Mouse (Mus musculus) hematopoietic stem cell, adult 5-6 weeks (primary cell): ENCODE measurements around the gene Ackr4. TPM values are rescaled to one million over a fixed set of nuclear protein-coding genes. Genes with fewer than 3 reads are reported as not detected.
A peak's percentile ranks its signal among the peaks of the same experiment; 100 is the strongest.

Experiments
- ATAC-seq, 2 experiments: fragments of 125-278 bp in 1 of 2; replicated peaks in 1 of 2; 2 replicates each; pipeline ENCODE4 v1.8.0; 2016 to 2017; ENCODE audit warnings: inconsistent platforms in 2 of 2, mild to moderate bottlenecking in 2 of 2, moderate number of reproducible peaks in 2 of 2, low read depth in 1 of 2, moderate TSS enrichment in 1 of 2; ENCODE audit not compliant: low FRiP score in 2 of 2, poor library complexity in 2 of 2, severe bottlenecking in 2 of 2, insufficient read depth in 1 of 2, low TSS enrichment in 1 of 2
- total RNA-seq: library from RNA; stranded (forward); fragments of 172-1452, 232-1000 nt; gene quantifications from 2 replicates; pipeline ENCODE4 v1.2.3, GENCODE M21; 2017

The Ackr4 gene
- total RNA-seq, result not detected in 2 replicates

- ATAC-seq, result no peak
These were observed at the start of gene Ackr4 for GRCm38 (mm10) chr9:104126833-104127232. Gene Ackr4 (minus strand): TSS chr9:104126933.

GRCm38 (mm10) chr9:104172342-104172741 is 45.6 kb upstream of the Ackr4 start:
- no peak for ATAC-seq

- ATAC-seq, result no peak
These were observed 44.9 kb upstream of the Ackr4 start for GRCm38 (mm10) chr9:104171651-104172050.

- ATAC-seq, result no peak
These were observed 43.3 kb upstream of the Ackr4 start for GRCm38 (mm10) chr9:104169986-104170385.

GRCm38 (mm10) chr9:104165926-104166325 is 39.2 kb upstream of the Ackr4 start:
- ATAC-seq, result no peak

- ATAC-seq, result no peak
These were observed 37.5 kb upstream of the Ackr4 start for GRCm38 (mm10) chr9:104164194-104164593.

- ATAC-seq, result no peak
These were observed 34.4 kb upstream of the Ackr4 start for GRCm38 (mm10) chr9:104161117-104161516.

- no peak for ATAC-seq
These were observed 30.6 kb upstream of the Ackr4 start for GRCm38 (mm10) chr9:104157291-104157690.

GRCm38 (mm10) chr9:104156506-104156905 is 29.8 kb upstream of the Ackr4 start:
- no peak for ATAC-seq

- no peak for ATAC-seq
These were observed 28.5 kb upstream of the Ackr4 start for GRCm38 (mm10) chr9:104155100-104155715.

- no peak for ATAC-seq
These were observed 25.4 kb upstream of the Ackr4 start for GRCm38 (mm10) chr9:104152121-104152520.

- no peak for ATAC-seq
These were observed 22.2 kb upstream of the Ackr4 start for GRCm38 (mm10) chr9:104148969-104149368.

GRCm38 (mm10) chr9:104146683-104147082 is 19.9 kb upstream of the Ackr4 start:
- ATAC-seq, result no peak

GRCm38 (mm10) chr9:104144314-104144996 is 17.7 kb upstream of the Ackr4 start:
- peak; percentile 46 to 58; a peak in 1 of 4 replicates for ATAC-seq

GRCm38 (mm10) chr9:104142805-104143204 is 16.1 kb upstream of the Ackr4 start:
- ATAC-seq, result no peak

GRCm38 (mm10) chr9:104140351-104140750 is 13.6 kb upstream of the Ackr4 start:
- no peak for ATAC-seq

GRCm38 (mm10) chr9:104130141-104130755 is 3.5 kb upstream of the Ackr4 start:
- no peak for ATAC-seq

GRCm38 (mm10) chr9:104128110-104128509 is 1.4 kb upstream of the Ackr4 start:
- no peak for ATAC-seq
